Mouse (Mus musculus): Measurements from ENCODE around the gene Nudt16l1.

Nudt16l1 gene

GRCm38 (mm10) chr16:4938461-4938860 lies at the start of gene Nudt16l1:
TSS of gene Nudt16l1 (plus strand) at chr16:4938761.
- no peak for DNase-seq (ENCODE audit: low spot score in 2 of 2)

GRCm38 (mm10) chr16:4890201-4890709 lies 48.3 kb upstream of the Nudt16l1 start:
- no peak for DNase-seq (ENCODE audit: low spot score in 2 of 2)

- no peak for DNase-seq (ENCODE audit: low spot score in 2 of 2)
Measured at GRCm38 (mm10) chr16:4892171-4892570, 46.4 kb upstream of the Nudt16l1 start.

- no peak for DNase-seq (ENCODE audit: low spot score in 2 of 2)
Measured at GRCm38 (mm10) chr16:4894201-4894908, 44.2 kb upstream of the Nudt16l1 start.

GRCm38 (mm10) chr16:4896249-4897027 lies 42.1 kb upstream of the Nudt16l1 start:
- no peak for DNase-seq (ENCODE audit: low spot score in 2 of 2)

- no peak for DNase-seq (ENCODE audit: low spot score in 2 of 2)
Measured at GRCm38 (mm10) chr16:4897146-4897730, 41.3 kb upstream of the Nudt16l1 start.

- DNase-seq (ENCODE audit: low spot score in 2 of 2) = no peak
Measured at GRCm38 (mm10) chr16:4898881-4899280, 39.7 kb upstream of the Nudt16l1 start.

GRCm38 (mm10) chr16:4899711-4900110 lies 38.9 kb upstream of the Nudt16l1 start:
- DNase-seq (ENCODE audit: low spot score in 2 of 2) = no peak

GRCm38 (mm10) chr16:4901167-4901566 lies 37.4 kb upstream of the Nudt16l1 start:
- no peak for DNase-seq (ENCODE audit: low spot score in 2 of 2)

GRCm38 (mm10) chr16:4902390-4902789 lies 36.2 kb upstream of the Nudt16l1 start:
- no peak for DNase-seq (ENCODE audit: low spot score in 2 of 2)

GRCm38 (mm10) chr16:4903491-4904102 lies 35.0 kb upstream of the Nudt16l1 start:
- DNase-seq (ENCODE audit: low spot score in 2 of 2) = no peak

GRCm38 (mm10) chr16:4904878-4905277 lies 33.7 kb upstream of the Nudt16l1 start:
- no peak for DNase-seq (ENCODE audit: low spot score in 2 of 2)

GRCm38 (mm10) chr16:4905591-4905990 lies 33.0 kb upstream of the Nudt16l1 start:
- DNase-seq (ENCODE audit: low spot score in 2 of 2) = no peak

GRCm38 (mm10) chr16:4906559-4906958 lies 32.0 kb upstream of the Nudt16l1 start:
- DNase-seq (ENCODE audit: low spot score in 2 of 2) = no peak

- DNase-seq (ENCODE audit: low spot score in 2 of 2) = no peak
Measured at GRCm38 (mm10) chr16:4907386-4907785, 31.2 kb upstream of the Nudt16l1 start.

GRCm38 (mm10) chr16:4907972-4908371 lies 30.6 kb upstream of the Nudt16l1 start:
- DNase-seq (ENCODE audit: low spot score in 2 of 2) = no peak

- DNase-seq (ENCODE audit: low spot score in 2 of 2) = no peak
Measured at GRCm38 (mm10) chr16:4909745-4910144, 28.8 kb upstream of the Nudt16l1 start.

GRCm38 (mm10) chr16:4910758-4911157 lies 27.8 kb upstream of the Nudt16l1 start:
- no peak for DNase-seq (ENCODE audit: low spot score in 2 of 2)

GRCm38 (mm10) chr16:4912074-4912648 lies 26.4 kb upstream of the Nudt16l1 start:
- DNase-seq (ENCODE audit: low spot score in 2 of 2) = no peak

GRCm38 (mm10) chr16:4912907-4913782 lies 25.4 kb upstream of the Nudt16l1 start:
- no peak for DNase-seq (ENCODE audit: low spot score in 2 of 2)
